Mouse (Mus musculus) Patski (cell line): ENCODE measurements at regions not wholly inside any gene's neighbourhood (a gene's known extent, or its start where the extent isn't known, plus 50 kb on each side); places are given as distances from the start of the nearest gene placed in this dataset.

Experiments used
- ATAC-seq: fragments of 100-300 bp; one replicate; pipeline ENCODE4 v1.8.0; 2021
- CTCF ChIA-PET: fragments of 350-600 bp; sonication (Branson Sonifier 250); formaldehyde crosslinking; loops from one replicate; lab custom pipeline; 2022; ENCODE audit warnings: inconsistent platforms; lab: Charles Lee
- POLR2A ChIA-PET: fragments of 350-600 bp; sonication (Branson Sonifier 250); formaldehyde crosslinking; loops from one replicate; lab custom pipeline; 2022; ENCODE audit warnings: antibody characterized with exemption, inconsistent platforms; lab: Charles Lee
- DNase-seq: peaks from one replicate; pipeline ENCODE4 v3.0.0-alpha.2; 2011; ENCODE audit warnings: low read depth, low spot score
- H3K27me3 ChIP-seq: fragments of 371-371 bp; one replicate; pipeline ENCODE4 v1.5.1; 2021
- CTCF ChIP-seq: fragments of 100-300 bp; IDR thresholded peaks from one replicate; pipeline ENCODE4 v1.5.1; 2021
- in situ Hi-C: fragments of 300-500 bp; cut with MboI; formaldehyde crosslinking; loops from 3 replicates; pipeline ENCODE4 v1.11.1; 2018; ENCODE audit warnings: low pct_unique_long_range_greater_than_20kb, mixed read lengths

- POLR2A ChIA-PET: interaction anchor here (1.2 kb wide), 1 partner anchor 55 kb away, joined by 3 read pairs; no protein-coding TSS in a partner anchor
- ATAC-seq (no peak), DNase-seq (no peak)
- H3K27me3 ChIP-seq: peaks cover 10% of the 10 kb centered on the region
- TF ChIP-seq CTCF: no peak
- in situ Hi-C loops: no loop called here
- CTCF ChIA-PET: no interaction called here
Measured at GRCm38 (mm10) chr9:43975405-43975804, 67.8 kb upstream of the Thy1 start.

- CTCF ChIA-PET: no interaction called here
- in situ Hi-C loops: no loop called here
- peaks cover 4% of the 10 kb centered on the region for H3K27me3 ChIP-seq
- no peak for TF ChIP-seq CTCF
- POLR2A ChIA-PET: no interaction called here
- DNase-seq (no peak), ATAC-seq (no peak)
Measured at GRCm38 (mm10) chr9:43976366-43976765, 66.8 kb upstream of the Thy1 start.

- no peak for TF ChIP-seq CTCF
- no peak for ATAC-seq
- no peak for DNase-seq
- peaks cover 4% of the 10 kb centered on the region for H3K27me3 ChIP-seq
- in situ Hi-C loops: no loop called here
- ChIA-PET POLR2A (no interaction called here), CTCF (no interaction called here)
Measured at GRCm38 (mm10) chr9:43977773-43978172, 65.4 kb upstream of the Thy1 start.

- no peak for ATAC-seq
- no peak for TF ChIP-seq CTCF
- in situ Hi-C loops: loop anchor here (10.0 kb wide), 1 partner anchor 273 kb away; the partner anchor contains the start of gene Pdzd3
- CTCF ChIA-PET: interaction anchor here (1.2 kb wide), 1 partner anchor 62 kb away, joined by 3 read pairs; no protein-coding TSS in a partner anchor
- POLR2A ChIA-PET: no interaction called here
- DNase-seq: no peak
- H3K27me3 ChIP-seq: no peaks in the 10 kb centered on the region
Measured at GRCm38 (mm10) chr9:43981376-43981775, 61.8 kb upstream of the Thy1 start.

GRCm38 (mm10) chr9:43982359-43982889 is 60.8 kb upstream of the Thy1 start:
- DNase-seq: no peak
- CTCF ChIA-PET: interaction anchor here (1.4 to 3.5 kb wide), 2 partner anchors 46 to 142 kb away, joined by 3 to 12 read pairs; no protein-coding TSS in a partner anchor
- H3K27me3 ChIP-seq: no peaks in the 10 kb centered on the region
- ATAC-seq: no peak
- no peak for TF ChIP-seq CTCF
- in situ Hi-C loops: loop anchor here (10.0 kb wide), 1 partner anchor 272 kb away; the partner anchor contains the start of gene Pdzd3
- POLR2A ChIA-PET: no interaction called here

- in situ Hi-C loops: loop anchor here (10.0 kb wide), 1 partner anchor 272 kb away; the partner anchor contains the start of gene Pdzd3
- no peak for TF ChIP-seq CTCF
- ATAC-seq (no peak), DNase-seq (no peak)
- ChIA-PET CTCF (interaction anchor here (0.8 to 3.5 kb wide), 6 partner anchors 11 to 141 kb away, joined by 3 to 12 read pairs (median 5); no protein-coding TSS in a partner anchor), POLR2A (interaction anchor here (1.2 kb wide), 1 partner anchor 11 kb away, joined by 3 read pairs; no protein-coding TSS in a partner anchor)
- H3K27me3 ChIP-seq: no peaks in the 10 kb centered on the region
Measured at GRCm38 (mm10) chr9:43983220-43983619, 60.0 kb upstream of the Thy1 start.

GRCm38 (mm10) chr9:43984181-43985062 is 58.8 kb upstream of the Thy1 start:
- CTCF ChIA-PET: interaction anchor here (0.8 to 3.5 kb wide), 13 partner anchors 12 to 140 kb away, joined by 3 to 12 read pairs (median 5); no protein-coding TSS in a partner anchor
- peak; percentile 93 for TF ChIP-seq CTCF
- peak; percentile 28 for DNase-seq
- no peaks in the 10 kb centered on the region for H3K27me3 ChIP-seq
- POLR2A ChIA-PET: interaction anchor here (1.2 kb wide), 1 partner anchor 12 kb away, joined by 3 read pairs; no protein-coding TSS in a partner anchor
- in situ Hi-C loops: loop anchor here (5.0 to 10.0 kb wide), 2 partner anchors 83 to 270 kb away; partner anchors contain the start of genes Pdzd3 and Usp2
- ATAC-seq: peak; percentile 69

- POLR2A ChIA-PET: no interaction called here
- no peaks in the 10 kb centered on the region for H3K27me3 ChIP-seq
- no peak for DNase-seq
- CTCF ChIA-PET: interaction anchor here (1.2 to 1.5 kb wide), 3 partner anchors 15 to 131 kb away, joined by 3 read pairs; no protein-coding TSS in a partner anchor
- ATAC-seq: no peak
- in situ Hi-C loops: loop anchor here (5.0 to 10.0 kb wide), 2 partner anchors 79 to 267 kb away; partner anchors contain the start of genes Pdzd3 and Usp2
- no peak for TF ChIP-seq CTCF
Measured at GRCm38 (mm10) chr9:43987957-43988356, 55.2 kb upstream of the Thy1 start.

- POLR2A ChIA-PET: no interaction called here
- CTCF ChIA-PET: interaction anchor here (0.7 to 1.5 kb wide), 5 partner anchors 10 to 130 kb away, joined by 3 read pairs; no protein-coding TSS in a partner anchor
- DNase-seq: no peak
- H3K27me3 ChIP-seq: peaks cover 4% of the 10 kb centered on the region
- no peak for ATAC-seq
- no peak for TF ChIP-seq CTCF
- in situ Hi-C loops: loop anchor here (5.0 to 10.0 kb wide), 2 partner anchors 78 to 266 kb away; partner anchors contain the start of genes Pdzd3 and Usp2
Measured at GRCm38 (mm10) chr9:43988981-43989860, 54.0 kb upstream of the Thy1 start.
